Mouse (Mus musculus) spleen, adult 2 months (tissue): Measurements from ENCODE around the gene Hsf5.

Source experiments
- CTCF ChIP-seq: fragments of 200-500 bp; IDR thresholded peaks from 2 replicates; pipeline ENCODE4 v1.5.1; 2011; ENCODE audit warnings: mild to moderate bottlenecking, inconsistent platforms; ENCODE audit not compliant: insufficient read depth, insufficient read length, insufficient replicate concordance; ENCODE audit errors: extremely low read depth
- POLR2A ChIP-seq: fragments of 200-500 bp; IDR thresholded peaks from 2 replicates; pipeline ENCODE4 v1.6.1; 2011; ENCODE audit warnings: low read depth, low read length, inconsistent platforms

DNA sequence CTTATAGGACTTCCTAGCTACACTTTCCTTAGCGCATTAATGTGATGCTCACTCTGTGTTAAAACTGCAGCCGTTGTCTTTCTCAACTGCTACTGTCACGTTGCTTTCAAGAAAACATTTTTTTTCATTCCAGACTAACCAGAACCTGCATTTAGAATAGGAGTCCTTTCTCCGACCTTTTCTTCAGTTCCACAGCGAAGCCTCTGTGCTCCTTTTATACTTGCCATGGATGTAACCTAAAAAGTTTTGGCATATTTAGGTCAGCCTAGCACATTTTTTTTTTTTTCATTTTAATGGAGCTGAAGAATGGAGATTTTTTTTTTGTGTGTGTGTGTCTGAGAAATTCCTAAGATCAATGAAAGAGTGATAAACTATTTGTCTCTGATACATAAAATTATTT lies 1.4 kb upstream of the Hsf5 start:
- TF ChIP-seq CTCF: no peak
- TF ChIP-seq POLR2A: no peak
